Mouse (Mus musculus) cerebellum, postnatal 36 days (tissue): ENCODE measurements around the gene Fam71b.
"Not testable (repeated sequence)": the region's sequence is repeated elsewhere in the genome, so short reads cannot be mapped to it uniquely, and the experiment has no call there.

Experiments
- DNase-seq, 2 experiments: peaks; one replicate each; pipeline ENCODE4 v3.0.0; 2021 to 2022; ENCODE audit warnings: mixed read lengths in 2 of 2

Fam71b gene

DNA sequence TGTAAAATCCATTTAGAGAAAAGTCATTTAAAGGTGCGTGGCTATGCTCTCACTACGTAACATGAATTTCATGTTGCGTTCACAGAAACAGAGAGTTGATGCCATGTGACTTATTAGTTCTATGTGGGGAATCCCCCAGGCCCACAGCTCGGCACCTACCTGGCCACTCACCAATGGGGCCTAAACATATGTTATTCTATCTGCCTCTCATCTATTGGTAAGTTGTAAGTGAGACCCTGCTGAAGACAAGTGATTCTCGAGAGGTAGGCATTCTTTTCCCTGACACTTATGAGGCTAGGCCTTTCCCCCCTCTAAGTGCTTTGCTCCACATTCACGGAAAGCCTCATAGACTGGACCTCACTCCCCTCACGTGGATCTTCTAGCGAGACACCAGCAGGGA lies 9.8 kb upstream of the Fam71b start:
- DNase-seq = no peak

DNA sequence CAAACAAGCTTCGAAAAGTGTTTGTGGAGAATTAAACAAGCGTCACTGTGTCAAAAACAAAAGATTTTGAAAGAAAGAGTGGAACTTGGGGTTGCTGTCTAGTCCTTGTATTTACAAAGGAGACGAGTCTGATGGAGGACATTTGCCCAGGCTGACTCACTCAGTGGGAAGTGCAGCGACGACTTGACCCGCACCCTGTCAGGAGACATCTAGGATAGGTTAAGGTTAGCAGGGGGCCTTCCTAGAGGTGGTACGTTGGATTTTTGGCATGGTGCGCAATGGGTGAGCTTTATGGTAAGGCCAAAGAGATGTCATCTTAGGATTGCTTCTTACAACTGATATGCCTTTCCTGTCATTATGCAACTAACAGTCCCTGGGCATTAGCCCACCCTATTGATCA lies 9.3 kb upstream of the Fam71b start:
- no peak for DNase-seq

GRCm38 (mm10) chr11:46388438-46388837 lies 7.9 kb upstream of the Fam71b start:
- no peak for DNase-seq

GRCm38 (mm10) chr11:46389336-46390117 lies 6.8 kb upstream of the Fam71b start, which contains the start of gene Itk:
Gene Itk (minus strand): TSS chr11:46389515.
- no peak for DNase-seq

GRCm38 (mm10) chr11:46390621-46391020 lies 5.7 kb upstream of the Fam71b start:
- no peak for DNase-seq

DNA sequence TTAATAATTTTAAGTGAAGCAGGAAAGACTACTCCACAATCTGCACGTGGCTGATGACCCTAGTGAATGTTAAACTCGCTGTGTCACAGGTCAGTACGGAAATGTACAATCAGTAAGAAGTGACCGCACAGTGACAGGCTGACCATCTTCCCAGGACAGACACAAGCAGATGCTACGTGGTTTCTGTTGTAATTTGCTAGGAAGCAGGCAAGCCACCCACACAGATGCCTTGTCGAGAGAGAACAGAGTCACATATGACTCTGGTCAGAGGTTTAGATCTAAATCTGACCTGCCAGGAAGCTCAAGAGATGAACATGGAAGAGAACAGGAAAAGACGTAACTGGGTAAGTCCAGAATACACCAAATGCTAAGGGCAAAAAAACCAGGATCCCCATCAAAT lies 3.5 kb upstream of the Fam71b start:
- DNase-seq = no peak

DNA sequence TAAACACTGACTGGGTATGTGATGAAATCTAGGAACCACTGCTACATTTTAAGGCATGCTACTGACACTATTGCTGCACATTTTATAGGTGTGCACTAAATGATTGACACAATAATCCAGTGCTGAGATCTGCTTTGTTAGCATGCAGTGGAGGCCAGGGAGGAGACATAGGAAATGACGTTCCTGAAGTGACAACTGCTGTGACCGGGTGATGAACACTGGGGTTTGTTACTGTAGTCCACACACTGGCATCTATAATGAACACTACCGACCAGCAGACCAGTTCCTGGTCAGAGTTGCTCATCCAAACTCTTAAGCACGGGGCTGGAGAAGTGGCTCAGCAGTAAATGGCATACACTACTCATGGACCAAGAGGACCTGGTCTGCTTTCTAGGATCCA lies 2.9 kb upstream of the Fam71b start:
- DNase-seq = no peak

DNA sequence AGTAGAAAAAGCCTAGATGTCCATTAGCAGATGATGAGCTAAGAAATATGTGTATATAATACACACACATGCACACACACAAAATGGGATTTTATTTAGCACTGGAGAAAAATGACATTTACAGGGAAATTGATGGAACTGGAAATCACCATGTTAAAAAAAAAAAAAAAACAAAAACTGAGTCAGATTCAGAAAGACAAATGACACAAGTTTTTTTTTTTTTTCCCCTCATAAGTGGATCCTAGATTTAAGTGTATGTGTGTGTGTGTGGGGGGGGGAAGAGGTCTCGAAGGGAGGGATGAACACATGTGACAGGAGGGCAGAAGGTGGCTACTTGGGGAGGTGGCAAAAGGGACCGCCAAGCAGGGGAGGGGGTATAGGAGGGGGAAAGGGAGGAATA lies 1.3 kb upstream of the Fam71b start:
- DNase-seq = no peak

DNA sequence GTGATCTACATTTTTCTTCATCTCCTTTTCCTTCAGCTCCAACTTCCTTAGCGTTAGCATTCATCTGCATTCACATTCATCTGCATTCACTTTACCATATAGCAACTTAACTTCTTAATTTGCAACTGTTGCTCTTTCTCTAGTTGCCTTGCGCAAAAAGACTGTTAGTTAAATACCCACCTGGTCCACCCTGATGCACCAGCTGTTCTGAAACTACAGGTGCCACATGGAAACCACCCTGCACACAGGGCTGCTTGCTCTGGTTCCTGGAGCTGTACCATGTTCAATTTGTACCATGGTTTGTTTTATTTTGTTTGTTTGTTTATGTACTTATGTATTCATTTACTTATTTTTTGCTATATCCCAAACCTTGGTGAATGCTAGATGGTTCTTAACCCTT lies 661 bp upstream of the Fam71b start:
- DNase-seq = no peak

- DNase-seq = no peak
These were observed 461 bp downstream of the Fam71b start for GRCm38 (mm10) chr11:46396860-46397179.

DNA sequence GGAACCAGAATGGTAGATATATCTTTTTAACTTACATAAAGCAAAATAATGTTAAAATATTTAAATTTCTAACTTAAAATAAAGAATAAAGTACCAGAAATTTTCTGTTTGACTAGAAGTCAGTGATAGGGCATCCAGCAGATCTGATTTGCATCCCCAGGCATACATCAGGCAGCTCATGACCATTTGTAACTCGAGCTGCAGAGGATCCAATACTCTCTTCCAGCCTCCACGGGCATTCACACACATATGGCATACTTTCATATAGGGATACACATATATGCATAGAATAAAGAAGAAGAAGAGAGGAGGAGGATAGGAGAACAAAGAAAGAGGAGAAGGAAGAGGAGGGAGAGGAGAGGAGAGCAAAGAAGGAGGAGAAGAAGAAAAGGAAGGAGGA lies 1.5 kb downstream of the Fam71b start:
- no peak for DNase-seq

DNA sequence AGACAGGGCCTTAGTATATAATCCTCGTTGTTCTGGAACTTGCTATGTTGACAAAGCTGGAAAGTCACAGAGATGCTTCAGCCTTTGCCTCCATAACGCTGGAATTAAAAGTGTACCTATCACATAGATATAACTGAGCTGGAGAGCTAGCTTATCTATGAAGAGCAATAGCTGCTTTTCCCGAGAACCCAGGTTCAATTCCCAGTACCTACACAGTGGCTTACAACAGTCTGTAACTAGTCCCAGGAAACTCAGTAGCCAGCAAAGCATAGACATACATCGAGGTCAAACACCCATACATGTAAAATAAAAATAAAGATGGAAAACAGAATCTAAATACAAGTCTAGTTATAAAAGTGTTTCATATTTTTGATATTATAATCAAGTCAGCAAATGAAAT lies 2.1 kb downstream of the Fam71b start:
- no peak for DNase-seq

- DNase-seq = no peak
These were observed 2.6 kb downstream of the Fam71b start for GRCm38 (mm10) chr11:46398933-46399383.

GRCm38 (mm10) chr11:46401555-46401954 lies 5.2 kb downstream of the Fam71b start:
- DNase-seq = no peak

- no peak for DNase-seq
These were observed 8.6 kb downstream of the Fam71b start for GRCm38 (mm10) chr11:46404986-46405385.

DNA sequence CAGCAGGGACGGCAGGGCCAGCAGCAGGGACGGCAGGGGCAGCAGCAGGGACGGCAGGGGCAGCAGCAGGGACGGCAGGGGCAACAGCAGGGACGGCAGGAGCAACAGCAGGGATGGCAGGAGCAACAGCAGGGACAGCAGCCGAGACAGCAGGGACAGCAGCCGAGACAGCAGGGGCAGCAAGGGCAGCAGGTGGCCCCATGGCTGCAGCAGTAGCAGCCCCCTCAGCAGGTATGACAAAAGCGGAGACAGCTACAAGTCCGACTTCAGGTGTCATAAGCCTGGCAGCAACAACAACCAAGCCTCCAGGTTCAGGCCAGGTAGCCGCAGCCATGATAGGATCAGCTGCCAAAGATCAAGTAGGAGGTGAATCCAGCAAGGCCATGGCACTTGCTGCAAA lies 10.4 kb downstream of the Fam71b start:
- DNase-seq = peak in 1 of 2 experiments; percentile 13

DNA sequence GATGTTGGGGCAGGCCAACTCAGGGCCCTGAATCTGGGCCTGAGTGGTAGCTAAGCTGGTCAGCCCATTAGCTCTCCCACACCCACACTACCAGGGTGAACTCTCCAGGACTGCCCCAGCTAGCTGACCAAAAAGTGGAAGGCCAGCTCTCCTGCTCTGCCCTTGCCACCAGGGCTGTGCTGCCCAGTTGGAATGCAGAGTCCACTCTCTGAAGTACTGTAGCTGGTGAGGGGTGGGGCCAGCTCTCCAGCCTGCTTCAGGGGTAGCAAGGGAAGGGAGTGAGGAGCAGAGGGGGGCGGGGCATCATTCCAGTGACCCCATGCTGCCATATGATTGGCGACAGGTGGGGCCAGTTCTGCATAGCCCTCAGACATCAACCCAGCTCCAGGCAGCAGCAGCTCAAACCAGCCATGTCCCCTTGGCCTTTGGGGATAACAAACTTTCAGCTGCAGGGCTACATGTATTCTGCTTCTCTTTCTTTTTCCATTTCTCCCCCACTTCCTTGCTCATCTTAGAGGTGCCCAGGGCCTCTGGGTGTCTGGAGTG lies 13.7 kb downstream of the Fam71b start:
- DNase-seq = no peak

DNA sequence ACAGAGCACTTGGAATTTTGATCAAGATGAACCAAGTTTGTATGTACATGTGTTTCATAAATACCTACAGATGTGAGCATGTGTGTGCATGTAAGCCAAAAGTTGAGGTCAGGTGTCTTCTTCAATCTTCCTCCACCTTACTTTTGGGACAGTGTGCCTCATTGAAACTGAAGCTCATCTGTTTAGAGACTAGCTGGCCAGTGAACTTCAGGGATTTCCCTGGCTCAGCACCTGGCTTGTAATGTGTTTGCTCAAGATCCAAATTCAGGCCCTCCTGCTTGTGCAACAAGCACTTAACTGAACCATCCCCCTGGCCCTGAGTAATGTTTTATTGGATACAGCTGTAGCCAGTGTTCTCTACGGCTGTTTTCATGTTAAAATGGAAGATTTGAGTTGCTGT lies 22.1 kb downstream of the Fam71b start:
- DNase-seq = no peak

DNA sequence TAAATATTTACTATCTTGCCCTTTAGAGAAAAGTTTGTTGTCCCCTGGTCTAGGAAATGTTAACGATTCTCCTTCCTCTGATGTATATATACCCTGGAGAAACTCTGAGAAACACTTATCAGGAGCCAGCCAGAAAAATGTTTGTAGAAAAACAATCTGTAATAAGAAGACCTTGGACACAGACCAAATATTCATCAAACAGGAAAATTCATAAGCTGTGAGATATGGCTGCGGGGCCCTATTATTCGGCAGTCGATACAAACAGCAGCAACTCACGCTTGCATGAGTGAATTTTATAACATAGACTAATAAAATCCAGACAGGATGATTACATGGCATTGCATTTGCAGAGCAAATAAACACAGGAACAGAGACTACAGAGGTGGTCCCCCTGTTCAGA lies 22.5 kb downstream of the Fam71b start:
- no peak for DNase-seq

GRCm38 (mm10) chr11:46421086-46421888 lies 24.9 kb downstream of the Fam71b start:
- DNase-seq = no peak

DNA sequence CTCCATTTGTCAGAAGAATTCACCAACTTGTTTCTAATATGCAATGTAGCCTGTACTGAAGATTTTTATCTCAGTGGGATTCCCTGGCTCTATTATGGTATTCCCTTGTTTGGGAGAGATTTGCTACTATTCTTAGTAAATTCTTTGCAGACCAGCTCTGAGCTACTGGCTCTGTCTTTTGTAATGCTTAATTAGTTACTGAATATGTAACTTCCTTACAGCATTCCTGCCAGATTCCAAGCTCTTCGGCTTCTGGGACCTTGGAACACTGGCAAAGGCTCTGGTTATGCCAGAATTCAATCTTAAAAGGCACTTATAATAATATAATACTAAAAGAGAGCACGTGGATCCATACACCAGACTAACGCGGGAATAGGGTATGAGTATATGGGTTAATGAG lies 31.8 kb downstream of the Fam71b start:
- DNase-seq = not testable (repeated sequence)

DNA sequence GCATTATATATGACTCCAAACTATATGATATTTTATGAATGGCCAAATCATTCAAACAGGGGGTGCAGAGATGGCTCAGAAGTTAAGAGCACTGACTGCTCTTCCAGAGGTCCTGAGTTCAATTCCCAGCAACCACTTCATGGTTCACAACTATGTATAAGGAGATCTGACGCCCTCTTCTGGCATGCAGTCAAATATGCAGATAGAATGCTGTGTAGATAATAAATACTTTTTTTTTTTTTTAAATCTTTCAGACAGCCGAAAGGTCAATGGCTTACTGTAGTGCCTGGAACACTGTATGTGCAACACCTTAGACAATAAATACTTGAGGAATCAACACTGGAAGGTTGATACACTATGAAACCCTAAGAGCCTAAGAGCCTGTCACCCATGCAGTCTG lies 33.8 kb downstream of the Fam71b start:
- DNase-seq = no peak

DNA sequence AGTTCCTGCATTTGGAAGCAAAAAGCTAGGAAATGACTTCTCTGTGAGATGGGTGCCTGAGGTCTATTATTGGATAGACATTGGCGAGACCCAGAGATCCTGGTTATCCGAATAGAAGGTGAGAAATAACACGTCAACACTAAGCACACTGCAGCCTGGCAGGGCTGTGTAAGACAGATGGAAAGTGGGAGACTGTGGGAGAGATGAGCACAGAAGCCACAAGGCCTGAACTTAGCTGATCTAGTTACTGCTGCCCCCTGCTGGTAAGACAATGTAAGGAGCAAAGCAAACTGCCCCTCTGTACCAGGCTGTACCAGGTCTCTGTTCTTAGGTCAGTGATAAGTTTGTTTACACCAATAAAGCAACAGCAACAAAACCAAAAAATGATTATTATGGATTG lies 34.8 kb downstream of the Fam71b start:
- DNase-seq = peak; percentile 78 to 82

GRCm38 (mm10) chr11:46435363-46435762 lies 39.0 kb downstream of the Fam71b start:
- no peak for DNase-seq
